Mouse (Mus musculus): ENCODE measurements at regions not wholly inside any gene's neighbourhood (a gene's known extent, or its start where the extent isn't known, plus 50 kb on each side); places are given as distances from the start of the nearest gene placed in this dataset.

- peak; percentile 13 for DNase-seq (ENCODE audit: low spot score)
These were observed 376.3 kb upstream of the Lrfn5 start for GRCm38 (mm10) chr12:61146695-61147094.

DNA sequence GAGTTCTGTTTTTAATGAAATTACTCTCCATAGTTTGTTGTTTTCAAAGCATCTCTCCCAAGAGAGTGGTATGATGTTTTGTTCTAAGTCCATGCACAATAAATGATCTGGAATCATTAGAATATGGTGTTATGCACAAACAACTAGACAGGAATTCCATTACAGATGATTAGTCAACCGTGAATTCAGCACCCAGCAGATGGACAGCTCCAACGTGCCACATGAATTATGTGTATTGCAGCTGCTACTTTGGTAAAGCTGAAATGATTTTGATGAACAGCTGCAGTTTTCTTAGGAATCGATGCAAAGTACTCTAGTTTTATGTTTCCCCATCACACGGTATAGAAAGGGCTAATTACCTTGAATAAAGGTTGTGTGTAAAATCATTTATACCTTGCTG lies 347.6 kb upstream of the Lrfn5 start:
- peak; percentile 83 for DNase-seq (ENCODE audit: low spot score)

All from retina, embryonic 14.5 days (tissue).